Mouse (Mus musculus) lung, adult 10 weeks (tissue): ENCODE data around the gene Vamp9. TPM values are rescaled to one million over a fixed set of nuclear protein-coding genes. Genes with fewer than 3 reads are reported as not detected.

ENCODE experiments used
- polyA plus RNA-seq: library from polyadenylated mRNA; stranded (reverse); fragments of 350-450 nt; fragmentation: Illumina TruSeq; extraction: RNeasy Lipid Tissue Mini Kit (QIAGEN cat#74804); gene quantifications from one replicate; pipeline ENCODE4 v1.2.3, GENCODE M21; 2014; ENCODE audit warnings: low read depth, low replicate concordance; ENCODE audit not compliant: insufficient read depth

The Vamp9 gene
- not detected for polyA plus RNA-seq

GRCm38 (mm10) chr5:99906181-99906956, at the start of gene Vamp9:
TSS of gene Vamp9 (plus strand) at chr5:99906254.

GRCm38 (mm10) chr5:99978699-99979442, 72.8 kb downstream of the Vamp9 start, which contains the start of the genes Hnrnpd and 4930524J08Rik:
TSS of gene Hnrnpd (minus strand) at chr5:99978938.
TSS of gene 4930524J08Rik (plus strand) at chr5:99979061.

Other genes starting within 250 kb of the Vamp9 start
- 16.3 TPM for gene Rasgef1b, start 177.2 kb upstream of the Vamp9 start, polyA plus RNA-seq
- 69.5 TPM for gene Hnrnpd, start 72.7 kb downstream of the Vamp9 start, polyA plus RNA-seq
- gene 4930524J08Rik, start 72.8 kb downstream of the Vamp9 start, polyA plus RNA-seq: 0.49 TPM
- gene Hnrnpdl, start 133.4 kb downstream of the Vamp9 start, polyA plus RNA-seq: 77.1 TPM
- gene Enoph1, start 133.7 kb downstream of the Vamp9 start, polyA plus RNA-seq: 16.0 TPM